Mouse (Mus musculus) liver, embryonic 16.5 days (tissue): ENCODE measurements around the gene Ret. TPM values are rescaled to one million over a fixed set of nuclear protein-coding genes. Genes with fewer than 3 reads are reported as not detected.

Source experiments
- ATAC-seq: fragments of 200-750 bp; cut with Nextera tagmentation; 2 replicates; pipeline ENCODE4 v1.8.0; 2017; ENCODE audit warnings: low read depth, mild to moderate bottlenecking, moderate number of reproducible peaks, moderate library complexity
- H3K27ac ChIP-seq: fragments of 300-500 bp; sonication (generic); 2 replicates; pipeline ENCODE4 v1.5.1; 2014; ENCODE audit warnings: mild to moderate bottlenecking, low read length
- H3K27me3 ChIP-seq: fragments of 300-500 bp; sonication (generic); 2 replicates; pipeline ENCODE4 v1.6.1; 2014; ENCODE audit warnings: low read depth, low read length, mixed read lengths; ENCODE audit not compliant: control insufficient read depth, insufficient read depth
- H3K36me3 ChIP-seq: fragments of 300-500 bp; sonication (generic); 2 replicates; pipeline ENCODE4 v1.6.1; 2014; ENCODE audit warnings: mild to moderate bottlenecking; ENCODE audit not compliant: control insufficient read depth, insufficient read depth
- H3K4me1 ChIP-seq: fragments of 300-500 bp; sonication (generic); 2 replicates; pipeline ENCODE4 v1.6.1; 2014; ENCODE audit warnings: low read depth, low read length, mixed read lengths; ENCODE audit not compliant: control insufficient read depth
- H3K4me2 ChIP-seq: fragments of 300-500 bp; sonication (generic); 2 replicates; pipeline ENCODE4 v1.6.1; 2014; ENCODE audit warnings: low read depth, low read length, mixed read lengths
- H3K4me3 ChIP-seq: fragments of 300-500 bp; sonication (generic); 2 replicates; pipeline ENCODE4 v1.5.1; 2014; ENCODE audit warnings: low read depth, mild to moderate bottlenecking, low read length
- H3K9ac ChIP-seq: fragments of 300-500 bp; sonication (generic); 2 replicates; pipeline ENCODE4 v1.6.1; 2014; ENCODE audit warnings: low read depth, low read length
- H3K9me3 ChIP-seq: fragments of 300-500 bp; sonication (generic); replicated peaks from 2 replicates; pipeline ENCODE4 v1.6.1; 2016; ENCODE audit warnings: low read length; ENCODE audit not compliant: control insufficient read depth
- WGBS: fragments of 180-500 bp; shearing (Covaris S2); extraction: QIAGEN DNeasy Blood & Tissue Kit; methylation state at CpG from one replicate; pipeline ENCODE4 v1.1.7; 2014; ENCODE audit not compliant: insufficient replicate concordance; 5-methylcytosine and 5-hydroxymethylcytosine counted together
- polyA plus RNA-seq: library from polyadenylated mRNA; unstranded; fragments of >200 nt; fragmentation: Nextera tagmentation; extraction: Ambion mirVana; gene quantifications from 2 replicates; pipeline ENCODE4 v1.2.1, GENCODE M21; 2015

Gene Ret
- polyA plus RNA-seq, 1 experiment from 2014 or later = 0.13 TPM

- no peak overlapping the region for H3K4me3 ChIP-seq
- no peak overlapping the region for H3K27ac ChIP-seq
- no peaks in the 10 kb centered on the region for H3K4me1 ChIP-seq
- H3K9ac ChIP-seq = no peak overlapping the region
- ATAC-seq = no peak
- no peaks in the 10 kb centered on the region for H3K9me3 ChIP-seq
- no peak overlapping the region for H3K4me2 ChIP-seq
- no peaks in the 10 kb centered on the region for H3K27me3 ChIP-seq
- H3K36me3 ChIP-seq = no peaks in the 10 kb centered on the region
- WGBS = 73% methylated on average over 1 of the region's 1 CpGs
Observed at GRCm38 (mm10) chr6:118165516-118165915, 32.0 kb downstream of the Ret start.

GRCm38 (mm10) chr6:118164691-118165090 lies 32.8 kb downstream of the Ret start:
- no peak for ATAC-seq

GRCm38 (mm10) chr6:118163086-118163485 lies 34.4 kb downstream of the Ret start:
- Histone ChIP-seq H3K4me3 (no peak overlapping the region), H3K9ac (no peak overlapping the region), H3K9me3 (no peaks in the 10 kb centered on the region), H3K4me1 (no peaks in the 10 kb centered on the region), H3K27ac (no peak overlapping the region), H3K36me3 (no peaks in the 10 kb centered on the region), H3K4me2 (no peak overlapping the region), H3K27me3 (no peaks in the 10 kb centered on the region)
- ATAC-seq = no peak
- 79% methylated on average over 2 of the region's 2 CpGs for WGBS

More at GRCm38 (mm10) chr6:118164691-118165090, 32.8 kb downstream of the Ret start:
- H3K4me2 ChIP-seq = no peak overlapping the region
- no peaks in the 10 kb centered on the region for H3K9me3 ChIP-seq
- no peaks in the 10 kb centered on the region for H3K4me1 ChIP-seq
- H3K4me3 ChIP-seq = no peak overlapping the region
- no peaks in the 10 kb centered on the region for H3K36me3 ChIP-seq
- no peaks in the 10 kb centered on the region for H3K27me3 ChIP-seq
- 46% methylated on average over 8 of the region's 8 CpGs for WGBS
- no peak overlapping the region for H3K9ac ChIP-seq
- no peak overlapping the region for H3K27ac ChIP-seq

GRCm38 (mm10) chr6:118162457-118163082 lies 34.9 kb downstream of the Ret start:
- Histone ChIP-seq H3K9me3 (no peaks in the 10 kb centered on the region), H3K4me1 (no peaks in the 10 kb centered on the region), H3K27me3 (no peaks in the 10 kb centered on the region), H3K9ac (no peak overlapping the region), H3K4me2 (no peak overlapping the region), H3K4me3 (no peak overlapping the region), H3K27ac (no peak overlapping the region), H3K36me3 (no peaks in the 10 kb centered on the region)
- no peak for ATAC-seq
- WGBS = 68% methylated on average over 12 of the region's 12 CpGs

GRCm38 (mm10) chr6:118153091-118153490 lies 44.4 kb downstream of the Ret start:
- Histone ChIP-seq H3K4me3 (no peak overlapping the region), H3K4me2 (no peak overlapping the region), H3K27ac (no peak overlapping the region), H3K9ac (no peak overlapping the region), H3K4me1 (no peaks in the 10 kb centered on the region), H3K27me3 (no peaks in the 10 kb centered on the region), H3K36me3 (no peaks in the 10 kb centered on the region), H3K9me3 (no peaks in the 10 kb centered on the region)
- no peak for ATAC-seq
- WGBS = 62% methylated on average over 5 of the region's 5 CpGs

GRCm38 (mm10) chr6:118150988-118151387 lies 46.5 kb downstream of the Ret start:
- Histone ChIP-seq H3K27me3 (no peaks in the 10 kb centered on the region), H3K4me3 (no peak overlapping the region), H3K9me3 (no peaks in the 10 kb centered on the region), H3K36me3 (no peaks in the 10 kb centered on the region), H3K9ac (no peak overlapping the region), H3K4me2 (no peak overlapping the region), H3K4me1 (no peaks in the 10 kb centered on the region), H3K27ac (no peak overlapping the region)
- no peak for ATAC-seq
- WGBS = 56% methylated on average over 8 of the region's 8 CpGs

GRCm38 (mm10) chr6:118150538-118150937 lies 47.0 kb downstream of the Ret start:
- Histone ChIP-seq H3K9ac (no peak overlapping the region), H3K4me1 (no peaks in the 10 kb centered on the region), H3K4me3 (no peak overlapping the region), H3K4me2 (no peak overlapping the region), H3K36me3 (no peaks in the 10 kb centered on the region), H3K27ac (no peak overlapping the region), H3K27me3 (no peaks in the 10 kb centered on the region), H3K9me3 (no peaks in the 10 kb centered on the region)
- ATAC-seq = no peak
- WGBS = 70% methylated on average over 2 of the region's 2 CpGs

DNA sequence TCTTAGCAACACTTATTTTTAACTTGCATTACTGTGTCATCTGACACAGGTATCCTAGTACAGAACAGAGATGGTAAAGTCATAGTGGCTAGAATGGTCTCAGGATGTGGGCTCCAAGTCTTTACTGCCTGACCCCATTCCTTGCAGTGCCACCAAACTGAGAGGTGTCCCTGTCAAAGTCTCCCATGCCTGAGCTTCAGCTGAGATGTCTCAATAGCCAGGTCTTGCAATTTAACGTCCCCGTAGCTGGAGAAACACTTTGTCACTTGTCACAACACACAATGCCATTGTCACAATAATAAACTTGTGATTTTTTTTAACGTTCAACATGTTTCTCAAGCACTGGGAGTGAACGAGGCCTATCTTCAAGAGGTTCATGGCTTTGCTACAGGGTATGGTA lies 47.4 kb downstream of the Ret start:
- H3K9ac ChIP-seq = no peak overlapping the region
- H3K4me1 ChIP-seq = no peaks in the 10 kb centered on the region
- no peaks in the 10 kb centered on the region for H3K36me3 ChIP-seq
- no peak for ATAC-seq
- no peak overlapping the region for H3K4me3 ChIP-seq
- H3K9me3 ChIP-seq = no peaks in the 10 kb centered on the region
- H3K4me2 ChIP-seq = no peak overlapping the region
- no peaks in the 10 kb centered on the region for H3K27me3 ChIP-seq
- no peak overlapping the region for H3K27ac ChIP-seq
- WGBS = 61% methylated on average over 4 of the region's 4 CpGs

DNA sequence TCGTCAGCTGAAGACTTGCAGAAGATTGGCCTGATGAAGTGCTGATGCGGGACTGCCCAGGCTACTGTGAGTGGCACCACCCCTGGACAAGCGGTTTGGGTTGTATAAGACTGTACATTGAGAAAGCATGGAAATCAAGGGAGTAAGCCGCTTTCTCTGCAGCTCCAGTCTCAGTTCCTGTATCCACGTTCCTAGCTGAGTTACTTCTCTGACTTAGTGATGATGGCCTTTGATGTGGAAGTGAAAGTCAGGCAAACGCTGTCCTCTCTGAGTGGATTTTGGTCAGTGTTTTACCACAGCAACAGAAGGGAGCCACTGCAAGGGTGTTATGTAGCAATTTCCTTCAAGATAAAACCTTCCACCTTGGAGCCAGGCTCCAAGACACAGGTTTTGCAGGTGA lies 56.6 kb downstream of the Ret start:
- Histone ChIP-seq H3K4me2 (no peak overlapping the region), H3K4me3 (no peak overlapping the region), H3K9me3 (no peaks in the 10 kb centered on the region), H3K27me3 (no peaks in the 10 kb centered on the region), H3K9ac (no peak overlapping the region), H3K4me1 (peaks cover 9% of the 10 kb centered on the region), H3K36me3 (no peaks in the 10 kb centered on the region), H3K27ac (no peak overlapping the region)
- 62% methylated on average over 6 of the region's 6 CpGs for WGBS
- ATAC-seq = no peak
